Mouse (Mus musculus): ENCODE data around the gene Oprd1.

Oprd1 gene

DNA sequence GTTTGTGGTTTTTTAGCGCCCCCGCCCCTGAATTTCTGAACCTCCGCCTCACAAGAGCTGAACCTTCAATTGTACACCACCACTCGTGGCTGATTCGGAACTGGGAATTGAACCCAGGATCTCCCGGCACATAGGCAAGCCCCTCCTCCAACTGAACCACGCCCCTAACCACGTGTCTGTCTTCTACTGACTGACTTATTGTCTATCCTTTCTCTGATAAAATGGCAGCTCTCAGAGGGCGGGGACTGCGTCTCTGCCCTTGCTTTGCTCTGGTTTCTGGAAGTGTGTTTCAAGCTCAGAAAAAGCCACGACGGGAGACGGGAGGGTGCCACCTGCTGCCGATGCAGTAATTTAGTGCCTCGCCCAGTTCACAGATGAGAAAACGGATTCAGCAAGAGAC is 10.4 kb downstream of the Oprd1 start:
- no peak for DNase-seq (ENCODE audit: low spot score in 2 of 2)

DNA sequence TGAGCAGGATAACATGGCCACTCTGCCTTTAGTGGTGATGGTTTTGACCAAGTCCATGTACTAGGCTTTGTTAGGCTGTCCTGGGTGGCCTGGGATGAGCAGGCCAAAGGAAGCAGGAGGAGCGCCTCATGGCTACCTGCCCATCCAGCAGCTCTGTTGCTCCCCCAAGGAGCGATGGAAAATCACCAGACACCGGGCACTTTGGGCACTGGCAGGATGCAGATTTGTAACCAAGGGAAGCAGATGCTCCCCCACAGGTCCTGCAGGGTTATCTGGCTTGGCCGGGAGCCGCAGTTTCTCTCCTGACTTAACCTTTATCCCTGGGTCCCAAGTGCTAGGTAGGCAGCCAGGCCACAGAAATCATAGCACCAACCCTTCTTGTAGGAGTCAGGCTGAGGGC is 10.9 kb downstream of the Oprd1 start:
- DNase-seq (ENCODE audit: low spot score in 2 of 2), result no peak

DNA sequence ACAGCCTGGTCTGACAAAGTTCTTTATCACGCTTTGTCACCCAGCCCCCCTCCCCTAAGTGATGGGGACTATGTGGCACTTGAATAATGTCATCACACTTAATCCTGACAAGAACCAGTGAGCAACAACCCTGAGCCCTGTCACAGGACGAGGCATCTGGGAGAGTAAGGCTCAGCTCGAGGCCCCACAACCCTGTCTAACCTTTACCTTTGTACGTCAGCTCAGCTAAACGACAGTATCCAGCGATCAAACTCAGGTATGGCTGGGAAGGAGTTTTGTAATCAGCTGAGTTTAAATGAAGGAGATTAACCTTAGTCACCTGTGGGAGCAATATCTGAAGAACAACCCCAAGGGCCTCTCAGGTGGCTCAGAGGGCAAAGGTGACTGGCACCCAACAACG is 12.0 kb downstream of the Oprd1 start:
- no peak for DNase-seq (ENCODE audit: low spot score in 2 of 2)

DNA sequence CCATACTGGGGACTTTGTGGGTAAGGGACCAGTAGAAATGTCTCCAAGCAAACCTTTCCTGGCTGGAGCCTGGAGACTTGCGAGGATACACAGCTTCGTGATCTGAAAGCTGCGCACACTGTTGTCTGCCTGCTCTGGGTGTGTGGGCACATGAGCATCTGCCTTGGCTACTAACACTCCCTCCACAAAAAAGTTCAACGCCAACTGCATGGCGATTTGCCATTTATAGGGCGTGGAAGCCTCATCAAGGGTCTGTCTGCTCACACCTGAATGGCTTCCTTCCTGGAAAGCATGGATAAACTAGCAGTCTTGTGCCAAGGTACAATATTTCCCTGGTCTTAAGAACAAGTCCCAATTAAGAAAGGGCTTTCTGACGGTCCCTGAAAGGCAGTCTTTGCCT is 12.5 kb downstream of the Oprd1 start:
- no peak for DNase-seq (ENCODE audit: low spot score in 2 of 2)

DNA sequence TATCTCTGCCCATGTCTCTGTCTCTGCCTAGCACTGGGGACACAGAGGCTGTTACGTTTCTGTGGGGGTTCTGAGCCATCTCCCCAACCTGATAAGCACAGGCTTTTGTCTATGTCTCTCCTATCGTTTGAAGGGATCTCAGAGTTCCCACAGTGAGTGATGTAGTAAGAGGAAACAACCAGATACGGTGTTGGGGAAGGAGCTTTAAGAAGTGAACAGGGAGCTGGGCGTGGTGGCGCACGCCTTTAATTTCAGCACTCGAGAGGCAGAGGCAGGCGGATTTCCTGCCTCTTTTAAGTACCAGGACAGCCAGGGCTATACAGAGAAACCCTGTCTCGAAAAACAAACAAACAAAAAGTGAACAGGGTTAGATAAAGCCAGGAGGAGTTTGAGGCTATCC is 13.2 kb downstream of the Oprd1 start:
- DNase-seq (ENCODE audit: low spot score in 2 of 2), result no peak

DNA sequence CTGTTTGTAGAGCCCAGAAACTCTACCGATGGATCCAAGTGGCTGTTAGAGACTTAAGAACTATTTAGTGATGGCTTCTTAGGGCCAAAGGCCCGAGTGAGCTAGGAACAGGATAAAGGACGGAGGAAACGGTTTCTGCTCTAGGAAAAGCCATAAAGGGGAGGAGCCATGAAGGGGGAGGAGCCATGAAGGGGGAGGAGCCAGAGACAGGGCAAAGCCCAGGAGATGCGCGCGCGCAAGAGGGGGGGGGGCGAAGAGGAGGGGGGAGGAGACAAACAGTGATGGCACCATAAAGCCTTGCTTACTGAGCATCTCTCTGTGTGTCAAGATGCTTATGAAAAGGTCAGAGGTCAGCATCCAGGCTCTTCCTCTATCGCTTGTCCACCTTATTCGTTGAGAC is 13.6 kb downstream of the Oprd1 start:
- no peak for DNase-seq (ENCODE audit: low spot score in 2 of 2)

DNA sequence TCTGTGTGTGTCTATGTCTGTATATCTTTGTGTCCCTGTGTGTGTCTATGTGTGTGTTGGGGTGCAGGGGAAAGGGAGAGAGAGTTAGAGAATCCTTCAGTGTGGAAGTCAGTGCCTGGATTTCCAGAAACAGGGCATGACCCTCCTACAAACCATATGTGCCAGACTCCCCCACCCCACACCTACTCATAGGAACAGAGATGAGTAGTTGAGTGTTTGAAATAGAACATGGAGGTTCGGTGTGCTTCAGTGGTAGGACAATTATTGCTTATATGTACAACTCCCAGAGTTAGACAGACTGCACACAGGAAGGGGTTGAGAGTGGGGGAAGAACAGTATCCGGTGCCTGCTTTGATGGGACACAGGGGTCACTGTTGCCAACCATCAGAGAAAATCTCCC is 14.2 kb downstream of the Oprd1 start:
- DNase-seq (ENCODE audit: low spot score in 2 of 2), result no peak

DNA sequence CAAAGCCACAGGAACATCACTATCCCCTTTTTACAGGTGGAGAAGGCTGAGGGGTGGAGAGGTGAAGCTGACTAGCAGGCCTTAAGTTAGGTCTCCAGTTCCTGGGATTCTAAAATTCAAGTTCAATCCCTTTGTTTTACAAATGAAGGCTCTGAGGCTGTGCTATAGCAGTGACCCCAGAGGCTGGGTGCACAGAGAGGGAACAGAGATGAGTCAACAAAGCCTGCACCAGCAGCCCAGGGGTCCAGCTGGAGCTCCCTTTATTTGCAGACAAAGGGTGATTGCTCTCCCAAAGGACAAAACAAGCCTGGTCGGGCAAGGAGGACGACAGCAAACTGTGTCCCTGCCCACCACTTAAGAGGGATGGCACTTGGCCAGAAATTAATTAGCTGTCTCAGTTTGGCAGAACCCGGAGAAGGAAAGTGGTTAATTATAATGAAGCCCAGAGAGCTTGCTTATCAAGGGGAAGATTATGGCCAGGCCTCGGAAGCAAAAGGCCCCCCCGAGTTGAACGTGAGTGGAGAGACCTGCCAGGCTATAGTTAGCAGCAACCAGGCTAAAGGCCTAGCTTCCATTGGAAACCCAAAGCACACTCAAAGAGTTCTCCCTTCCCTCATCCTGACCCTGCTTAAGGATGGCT is 15.2 kb downstream of the Oprd1 start:
- DNase-seq (ENCODE audit: low spot score in 2 of 2), result no peak

DNA sequence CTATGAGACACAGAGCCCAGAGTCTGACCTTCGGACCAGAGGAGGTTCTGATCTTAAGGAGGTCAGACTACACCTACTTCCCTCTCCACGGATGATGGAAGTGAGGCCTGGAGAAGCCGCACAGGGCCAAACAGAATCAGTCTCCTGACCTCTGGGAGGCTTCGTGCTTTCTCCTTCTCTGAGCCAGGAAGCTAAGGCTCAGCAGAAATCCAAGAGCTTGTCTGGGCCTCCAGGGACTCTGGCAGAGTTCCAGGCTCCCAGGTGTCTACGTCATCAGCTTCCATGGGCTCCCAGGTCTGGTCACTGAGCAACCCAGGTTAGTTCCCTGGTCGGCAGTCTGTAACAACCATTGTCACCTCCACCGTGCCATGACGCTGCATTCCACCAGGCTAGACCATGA is 17.2 kb downstream of the Oprd1 start:
- no peak for DNase-seq (ENCODE audit: low spot score in 2 of 2)

DNA sequence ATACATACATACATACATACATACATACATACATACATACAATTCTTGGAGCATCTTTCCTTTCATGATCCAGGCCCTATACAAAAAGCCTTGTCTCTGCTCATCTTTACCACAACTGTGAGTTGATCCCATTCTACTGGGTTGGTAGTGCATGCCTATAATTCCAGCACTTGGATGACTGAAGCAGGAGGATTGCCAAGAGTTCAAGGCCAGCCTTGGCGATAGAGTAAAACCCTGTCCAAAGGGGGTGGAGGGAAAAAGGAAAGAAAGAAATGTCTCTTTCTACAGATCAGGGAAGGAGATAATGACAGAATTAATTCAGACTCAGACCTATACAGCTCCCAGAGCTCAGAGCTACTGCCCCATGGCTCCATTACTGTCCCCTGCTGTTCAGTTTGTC is 21.1 kb downstream of the Oprd1 start:
- no peak for DNase-seq (ENCODE audit: low spot score in 2 of 2)

DNA sequence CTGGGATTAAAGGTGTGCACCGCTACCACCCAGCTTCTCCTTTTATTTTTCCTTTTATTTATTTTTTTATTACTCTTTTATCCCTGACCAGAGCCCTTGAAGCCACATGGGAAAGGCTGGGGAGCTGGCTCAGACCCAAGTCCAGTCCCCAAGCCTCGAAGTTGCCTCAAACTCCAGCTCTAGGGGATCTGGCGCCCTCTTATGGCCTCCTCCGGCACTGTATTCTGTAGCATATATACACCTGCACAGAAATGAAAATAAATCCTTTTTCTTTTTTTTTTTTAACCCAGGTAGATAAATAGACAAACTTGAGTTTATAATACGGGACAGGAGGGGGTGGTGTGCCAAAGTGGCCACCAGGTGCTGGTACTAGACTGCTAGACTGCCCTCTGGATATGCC is 22.6 kb downstream of the Oprd1 start:
- DNase-seq (ENCODE audit: low spot score in 2 of 2), result no peak

DNA sequence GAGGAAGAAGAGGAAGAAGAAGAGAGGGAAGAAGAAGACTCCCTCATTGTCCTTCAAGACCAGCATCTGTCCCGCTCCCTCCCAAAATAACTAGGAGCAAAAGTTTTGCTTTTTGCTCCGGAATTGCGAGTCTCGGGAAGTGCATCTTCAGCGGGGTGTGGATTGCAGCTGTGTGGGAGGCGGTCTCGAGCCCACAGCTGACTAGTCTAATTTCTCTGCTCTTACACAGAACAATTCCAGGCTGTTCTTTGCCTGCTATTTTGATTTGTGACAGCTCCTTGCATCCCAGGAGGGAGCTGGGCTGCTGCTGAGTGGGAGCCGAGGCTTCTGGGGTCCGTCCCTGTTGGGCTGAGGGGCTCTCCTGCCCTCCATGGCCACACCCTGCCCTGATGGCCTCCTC is 24.7 kb downstream of the Oprd1 start:
- DNase-seq (ENCODE audit: low spot score in 2 of 2), result no peak

DNA sequence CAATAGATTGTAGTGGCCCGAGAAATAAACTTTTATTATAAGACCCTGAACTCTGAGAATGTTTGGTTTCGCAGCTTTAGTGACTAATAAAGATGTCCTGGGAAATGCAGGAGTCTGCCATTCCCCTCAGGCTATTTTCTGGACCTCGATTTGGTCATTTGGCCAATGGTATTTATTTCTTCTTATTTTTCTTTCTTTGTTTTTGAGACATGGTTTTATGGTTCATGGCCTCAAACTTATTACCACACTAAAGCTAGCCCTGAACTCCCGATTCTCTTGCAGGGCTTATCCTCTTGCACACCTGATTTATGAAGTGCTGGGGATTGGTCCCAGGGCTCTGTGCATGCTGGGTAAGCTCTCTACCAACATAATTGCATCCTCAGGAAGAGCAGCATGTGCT is 28.0 kb downstream of the Oprd1 start:
- no peak for DNase-seq (ENCODE audit: low spot score in 2 of 2)

DNA sequence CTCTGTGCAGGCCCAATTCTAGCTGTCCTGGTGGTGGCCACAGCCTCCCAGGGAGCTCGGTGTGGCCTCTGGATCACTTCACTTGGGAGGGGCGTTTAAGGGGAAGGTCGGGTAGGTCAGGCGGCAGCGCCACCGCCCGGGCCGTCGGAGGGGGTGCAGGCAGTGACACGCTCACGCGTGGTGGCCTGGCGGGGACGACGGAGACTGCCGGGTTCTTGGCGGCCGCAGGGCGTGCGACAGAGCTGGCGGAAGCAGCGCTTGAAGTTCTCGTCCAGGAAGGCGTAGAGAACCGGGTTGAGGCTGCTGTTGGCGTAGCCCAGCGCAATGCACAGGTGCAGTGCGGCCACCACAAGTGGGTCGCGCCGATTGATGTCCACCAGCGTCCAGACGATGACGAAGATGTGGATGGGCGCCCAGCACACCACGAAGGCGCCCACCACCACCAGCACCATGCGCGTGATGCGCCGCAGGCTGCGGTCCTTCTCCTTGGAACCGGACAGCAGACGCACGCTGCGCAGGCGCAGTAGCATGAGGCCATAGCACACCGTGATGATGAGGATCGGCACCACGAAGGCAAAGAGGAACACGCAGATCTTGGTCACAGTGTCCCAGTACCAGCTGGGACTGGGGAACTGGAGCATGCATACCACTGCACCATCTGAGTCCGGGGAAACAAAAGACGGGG is 30.7 kb downstream of the Oprd1 start:
- DNase-seq (ENCODE audit: low spot score in 2 of 2), result peak in 1 of 2 experiments; percentile 17

DNA sequence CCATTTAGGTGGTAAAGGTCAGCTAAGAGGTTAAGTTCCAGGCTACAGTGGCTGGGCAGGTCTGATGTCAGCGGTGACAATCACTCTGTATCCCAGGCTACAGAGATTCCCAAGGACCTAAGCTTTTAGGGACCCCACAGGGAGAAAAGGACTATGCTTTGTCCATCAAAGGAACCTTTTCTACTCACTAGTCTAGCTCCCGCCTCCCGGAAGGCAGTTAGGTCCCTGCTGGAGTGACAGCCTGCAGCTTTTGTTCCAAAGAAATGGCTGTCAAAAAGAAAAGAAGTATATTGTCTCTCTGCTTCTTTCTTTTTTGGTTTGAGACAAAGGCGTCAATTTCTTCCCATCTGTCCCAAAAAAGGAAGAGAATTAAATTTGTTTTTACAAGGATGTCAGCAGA is 33.1 kb downstream of the Oprd1 start:
- DNase-seq (ENCODE audit: low spot score in 2 of 2), result no peak

DNA sequence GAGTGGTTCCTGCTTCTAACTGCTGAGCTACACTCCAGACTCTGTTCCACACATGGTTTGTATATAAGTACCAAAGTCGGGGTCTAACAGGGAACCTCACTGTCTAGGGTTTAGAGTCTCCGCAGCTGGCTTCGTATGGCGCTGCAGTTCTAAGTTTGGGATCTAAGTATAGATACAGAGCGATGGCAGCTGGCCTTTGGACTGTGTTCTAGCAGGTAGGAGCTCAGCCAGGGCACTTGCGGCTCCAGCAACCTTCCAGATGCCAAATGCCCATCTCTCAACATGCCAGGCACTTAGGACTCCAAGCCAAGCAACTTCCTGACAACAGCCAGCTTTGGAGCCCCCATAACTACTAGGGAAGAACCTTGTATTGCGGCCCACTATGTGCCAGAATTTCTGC is 36.1 kb downstream of the Oprd1 start:
- DNase-seq (ENCODE audit: low spot score in 2 of 2), result no peak

DNA sequence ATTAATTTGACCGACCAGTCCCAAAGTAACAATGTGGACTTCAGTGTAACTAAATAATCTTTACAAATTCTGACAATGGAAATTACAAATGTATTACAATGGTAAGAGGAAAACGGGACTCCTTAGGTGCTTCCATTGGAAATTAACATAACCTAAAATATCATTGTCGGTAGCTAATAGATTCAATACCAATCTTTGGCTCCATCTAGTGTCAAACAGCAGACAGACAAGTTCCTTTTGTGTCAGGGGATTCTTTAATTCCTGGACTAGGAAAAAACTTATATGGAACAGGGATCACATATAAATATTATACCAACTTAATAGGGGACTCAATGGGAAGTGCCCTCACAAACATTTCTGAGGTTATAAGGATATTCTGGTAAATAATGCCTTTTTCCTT is 43.1 kb downstream of the Oprd1 start:
- no peak for DNase-seq (ENCODE audit: low spot score in 2 of 2)

DNA sequence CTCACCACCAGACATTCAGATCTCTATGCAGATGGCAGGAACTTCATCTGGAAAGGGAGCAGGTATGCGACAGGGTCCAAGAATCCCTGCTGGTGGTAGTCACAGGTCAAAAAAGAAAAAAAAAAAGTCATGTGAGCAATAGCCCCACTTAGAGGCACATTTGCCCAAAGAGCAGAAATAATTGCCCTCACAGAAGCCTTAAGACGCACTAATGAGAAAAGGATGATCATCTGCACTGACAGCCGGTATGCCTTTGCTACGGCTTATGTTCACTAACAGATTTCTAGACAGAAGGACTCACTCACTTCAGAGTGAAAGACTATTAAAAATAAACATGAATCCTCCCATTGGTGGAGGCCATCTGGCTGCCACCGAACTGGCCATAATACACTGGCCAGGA is 44.7 kb downstream of the Oprd1 start:
- no peak for DNase-seq (ENCODE audit: low spot score in 2 of 2)

DNA sequence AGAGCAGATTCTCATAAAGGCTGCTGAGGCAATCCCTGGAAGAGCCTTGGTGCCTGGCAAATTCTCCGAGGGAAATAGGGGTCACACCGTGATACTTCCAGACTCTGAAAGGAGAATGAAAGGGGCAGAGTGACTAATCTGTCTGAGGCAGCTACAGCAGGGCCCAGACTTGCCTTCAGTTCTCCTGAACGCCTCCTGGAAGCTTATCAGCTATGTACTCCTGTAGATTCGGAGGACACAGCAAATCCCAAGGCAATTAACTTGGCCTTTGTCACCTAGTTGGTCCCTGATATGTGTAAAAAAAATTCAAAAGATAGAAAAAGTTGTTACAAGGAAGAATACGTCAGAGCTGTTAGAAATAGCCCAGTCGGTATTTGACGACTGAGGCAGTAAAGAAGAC is 49.2 kb downstream of the Oprd1 start:
- no peak for DNase-seq (ENCODE audit: low spot score in 2 of 2)

DNA sequence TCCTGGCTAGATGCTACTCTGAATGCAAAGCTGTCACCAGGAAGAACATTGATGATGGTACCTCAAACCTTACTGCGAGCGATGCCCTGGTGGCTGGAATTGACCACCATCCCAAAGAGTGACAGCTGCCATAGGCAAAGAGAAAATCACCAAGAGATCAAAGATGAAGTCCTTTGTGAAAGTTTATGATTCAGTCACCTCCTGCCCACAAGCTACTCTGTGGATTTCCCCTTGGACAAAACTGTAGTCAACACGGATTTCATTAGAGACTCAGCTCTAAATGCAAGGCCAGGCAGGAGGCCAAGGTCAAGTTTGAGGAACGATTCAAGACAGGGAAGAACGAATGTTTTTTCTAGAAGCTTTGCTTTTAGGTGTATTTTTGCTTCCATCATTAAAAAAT is 50.4 kb downstream of the Oprd1 start:
- no peak for DNase-seq (ENCODE audit: low spot score in 2 of 2)

DNA sequence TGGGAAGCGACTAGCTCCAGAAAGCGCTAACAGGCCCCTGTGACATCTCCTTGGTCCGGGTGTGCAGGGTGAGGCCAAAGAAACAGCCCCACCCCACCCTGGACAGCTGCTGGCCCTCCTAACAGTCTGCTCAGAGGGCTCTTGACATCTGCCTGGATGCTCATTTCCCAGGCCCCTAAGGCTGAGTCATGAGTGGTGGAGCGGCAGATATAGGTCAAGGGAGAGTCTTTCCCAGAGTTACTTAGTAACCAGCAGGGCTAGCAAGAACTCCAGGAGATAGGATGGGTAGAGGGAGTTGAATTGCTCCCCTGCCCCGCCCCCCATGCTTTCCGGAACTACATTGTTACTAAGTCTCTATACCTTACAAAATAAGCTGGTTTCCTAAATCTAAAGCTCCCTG is 51.1 kb downstream of the Oprd1 start:
- DNase-seq (ENCODE audit: low spot score in 2 of 2), result no peak

DNA sequence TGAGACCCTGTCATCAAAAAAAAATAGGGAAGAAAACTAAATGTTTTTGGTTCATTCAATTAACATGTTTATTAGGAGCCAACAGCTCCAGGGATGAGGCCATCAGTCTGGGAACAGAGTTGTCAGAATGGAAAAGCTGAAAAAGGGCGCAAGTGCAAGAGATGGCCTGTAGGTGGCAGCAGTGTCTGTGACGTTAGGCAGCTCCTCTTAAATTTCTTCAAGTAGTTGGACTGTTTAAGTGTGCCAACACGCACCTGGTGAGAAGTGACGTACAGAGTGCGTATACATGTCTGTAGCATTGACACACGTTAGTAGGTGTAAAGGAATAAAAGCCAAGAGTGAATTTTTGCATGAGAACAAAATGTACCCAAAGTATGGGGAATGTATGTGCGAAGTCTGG is 55.4 kb downstream of the Oprd1 start:
- peak in 1 of 2 experiments; percentile 41 for DNase-seq (ENCODE audit: low spot score in 2 of 2)

DNA sequence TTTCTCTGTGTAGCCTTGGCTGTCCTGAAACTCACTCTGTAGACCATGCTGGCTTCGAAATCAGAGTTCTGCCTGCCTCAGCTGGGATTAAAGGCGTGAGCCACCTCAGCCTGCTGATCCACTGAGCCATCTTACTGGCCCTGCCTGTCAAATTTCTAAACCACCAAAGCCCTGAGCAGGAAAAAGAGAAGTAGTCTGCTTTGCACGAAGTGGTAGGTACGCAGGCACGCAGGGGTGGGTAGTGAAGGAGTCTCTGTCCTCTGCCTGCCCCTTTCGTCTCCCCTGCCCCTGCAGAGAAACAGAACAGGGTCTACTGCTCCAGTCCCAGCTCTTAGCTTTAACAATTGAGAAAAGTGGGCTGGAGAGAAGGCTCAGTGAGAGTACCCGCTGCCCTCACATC is 59.2 kb downstream of the Oprd1 start:
- DNase-seq (ENCODE audit: low spot score in 2 of 2), result no peak

DNA sequence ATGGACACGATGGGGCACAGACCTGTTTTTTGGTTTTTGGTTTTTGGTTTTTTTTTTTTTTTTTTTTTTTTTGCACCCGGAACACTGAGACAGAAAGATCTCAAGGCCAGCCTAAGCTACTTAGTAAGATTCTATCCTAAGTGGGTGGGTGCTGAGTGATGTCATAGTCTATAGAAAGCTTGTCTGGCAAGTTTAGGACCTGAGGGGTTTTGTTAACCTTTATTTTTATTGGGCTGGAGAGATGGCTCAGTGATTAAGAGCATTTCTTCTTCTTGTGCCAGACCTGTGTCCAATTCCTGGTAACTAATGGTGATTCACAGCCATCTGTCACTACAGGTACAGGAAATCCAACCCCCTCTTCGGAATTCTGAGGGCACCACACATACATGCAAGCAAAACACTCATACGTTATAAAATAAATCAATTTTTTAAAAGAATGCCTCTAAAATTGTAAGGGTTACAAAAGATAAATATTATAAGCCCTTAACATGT is 63.7 kb downstream of the Oprd1 start:
- DNase-seq (ENCODE audit: low spot score in 2 of 2), result no peak
